Mouse (Mus musculus) liver, embryonic 14.5 days (tissue): ENCODE data around the gene Mif4gd. TPM values are rescaled to one million over a fixed set of nuclear protein-coding genes. Genes with fewer than 3 reads are reported as not detected.

Experiments used
- ATAC-seq: fragments of 200-750 bp; cut with Nextera tagmentation; 2 replicates; pipeline ENCODE4 v1.8.0; 2017; ENCODE audit warnings: moderate number of reproducible peaks, mild to moderate bottlenecking, moderate library complexity; ENCODE audit not compliant: insufficient read depth
- DNase-seq, 3 experiments: peaks; one replicate each; pipeline ENCODE4 v3.0.0-alpha.2; 2012 to 2013; ENCODE audit warnings: low read depth in 3 of 3, low spot score in 3 of 3
- H3K27ac ChIP-seq: fragments of 300-500 bp; sonication (generic); 2 replicates; pipeline ENCODE4 v1.5.1; 2014; ENCODE audit warnings: moderate library complexity, mild to moderate bottlenecking, control low read depth, inconsistent platforms
- H3K27me3 ChIP-seq: fragments of 300-500 bp; sonication (generic); 2 replicates; pipeline ENCODE4 v1.6.1; 2014; ENCODE audit warnings: mild to moderate bottlenecking, low read length, moderate library complexity; ENCODE audit not compliant: control insufficient read depth, insufficient read depth
- H3K36me3 ChIP-seq: fragments of 300-500 bp; sonication (generic); replicated peaks from 2 replicates; pipeline ENCODE4 v1.6.1; 2014; ENCODE audit warnings: low read depth; ENCODE audit not compliant: control insufficient read depth, insufficient read depth
- H3K4me1 ChIP-seq, 2 experiments: fragments of 200-500 bp in 1 of 2; fragments of 300-500 bp in 1 of 2; sonication (generic) in 1 of 2; replicated peaks; 2 replicates each; pipeline ENCODE4 v1.6.1; 2012 to 2014; ENCODE audit warnings: antibody characterized with exemption in 1 of 2, inconsistent platforms in 1 of 2, low read length in 1 of 2; ENCODE audit not compliant: control insufficient read depth in 2 of 2, insufficient read depth in 2 of 2
- H3K4me2 ChIP-seq: fragments of 300-500 bp; sonication (generic); 2 replicates; pipeline ENCODE4 v1.6.1; 2014; ENCODE audit warnings: low read depth, mild to moderate bottlenecking, control low read depth, moderate library complexity
- H3K4me3 ChIP-seq, 2 experiments: fragments of 200-500 bp in 1 of 2; fragments of 300-500 bp in 1 of 2; sonication (generic) in 1 of 2; 2 replicates each; pipeline ENCODE4 v1.5.1; 2012 to 2014; ENCODE audit warnings: low read depth in 2 of 2, low read length in 2 of 2, mild to moderate bottlenecking in 2 of 2, control low read depth in 1 of 2, inconsistent platforms in 1 of 2, moderate library complexity in 1 of 2; ENCODE audit not compliant: insufficient read depth in 1 of 2
- H3K9ac ChIP-seq: fragments of 300-500 bp; sonication (generic); replicated peaks from 2 replicates; pipeline ENCODE4 v1.6.1; 2014; ENCODE audit warnings: mild to moderate bottlenecking, control low read depth, moderate library complexity
- H3K9me3 ChIP-seq: fragments of 300-500 bp; sonication (generic); 2 replicates; pipeline ENCODE4 v1.6.1; 2016; ENCODE audit warnings: low read length, mixed read lengths; ENCODE audit not compliant: control insufficient read depth
- CTCF ChIP-seq: IDR thresholded peaks from 2 replicates; pipeline ENCODE4 v1.5.1; 2016; ENCODE audit warnings: antibody characterized with exemption, low read depth, control low read depth
- EP300 ChIP-seq: IDR thresholded peaks from 2 replicates; pipeline ENCODE4 v1.6.1; 2016; ENCODE audit warnings: antibody characterized with exemption, low read depth
- WGBS: fragments of 180-500 bp; shearing (Covaris S2); extraction: QIAGEN DNeasy Blood & Tissue Kit; methylation state at CpG from one replicate; pipeline ENCODE4 v1.1.7; 2014; ENCODE audit not compliant: insufficient replicate concordance; 5-methylcytosine and 5-hydroxymethylcytosine counted together
- polyA plus RNA-seq, 2 experiments: library from polyadenylated mRNA; depleted of rRNA in 1 of 2; stranded (reverse) in 1 of 2; unstranded in 1 of 2; fragments of >200 nt; fragmentation: Nextera tagmentation in 1 of 2; extraction: Ambion mirVana in 1 of 2; gene quantifications; 2 replicates each; pipeline versions ENCODE4 v1.2.1 to v1.2.3; 2012 to 2014

Mif4gd gene
- polyA plus RNA-seq, 2 experiments, result 25.6 TPM

- 55% methylated on average over 8 of the region's 8 CpGs for WGBS
Observed at GRCm38 (mm10) chr11:115635041-115635440, 22.3 kb upstream of the Mif4gd start.

GRCm38 (mm10) chr11:115634109-115634508 is 21.3 kb upstream of the Mif4gd start:
- WGBS, result 73% methylated on average over 4 of the region's 4 CpGs

More at GRCm38 (mm10) chr11:115635041-115635440, 22.3 kb upstream of the Mif4gd start:
- DNase-seq (no peak), ATAC-seq (no peak)
- Histone ChIP-seq H3K27me3 (no peaks in the 10 kb centered on the region), H3K4me1 (peaks cover 0 to 6% of the 10 kb centered on the region in 2 experiments; a peak in 2 of 4 replicates), H3K4me3 (no peak overlapping the region), H3K27ac (no peak overlapping the region), H3K4me2 (no peak overlapping the region), H3K9me3 (no peaks in the 10 kb centered on the region), H3K9ac (no peak overlapping the region), H3K36me3 (no peaks in the 10 kb centered on the region)
- TF ChIP-seq CTCF (no peak), EP300 (no peak)

GRCm38 (mm10) chr11:115632862-115633261 is 20.1 kb upstream of the Mif4gd start:
- no peak overlapping the region for H3K27ac ChIP-seq
- H3K27me3 ChIP-seq, result no peaks in the 10 kb centered on the region
- 71% methylated on average over 10 of the region's 10 CpGs for WGBS

More at GRCm38 (mm10) chr11:115634109-115634508, 21.3 kb upstream of the Mif4gd start:
- no peak for DNase-seq
- Histone ChIP-seq H3K27me3 (no peaks in the 10 kb centered on the region), H3K9ac (no peak overlapping the region), H3K36me3 (no peaks in the 10 kb centered on the region), H3K9me3 (no peaks in the 10 kb centered on the region), H3K4me2 (no peak overlapping the region), H3K4me1 (peaks cover 0 to 6% of the 10 kb centered on the region in 2 experiments; a peak in 1 of 4 replicates), H3K4me3 (no peak overlapping the region), H3K27ac (no peak overlapping the region)
- ATAC-seq, result no peak
- TF ChIP-seq CTCF, result no peak
- TF ChIP-seq EP300, result no peak

GRCm38 (mm10) chr11:115632247-115632646 is 19.5 kb upstream of the Mif4gd start:
- H3K4me3 ChIP-seq, result no peak overlapping the region
- no peak for ATAC-seq
- H3K27ac ChIP-seq, result no peak overlapping the region
- H3K27me3 ChIP-seq, result no peaks in the 10 kb centered on the region
- 63% methylated on average over 7 of the region's 7 CpGs for WGBS
- TF ChIP-seq EP300, result no peak
- no peak for TF ChIP-seq CTCF
- no peak overlapping the region for H3K9ac ChIP-seq
- no peaks in the 10 kb centered on the region for H3K36me3 ChIP-seq
- no peak overlapping the region for H3K4me2 ChIP-seq
- peaks cover 0 to 10% of the 10 kb centered on the region in 2 experiments; a peak in 2 of 4 replicates for H3K4me1 ChIP-seq
- no peaks in the 10 kb centered on the region for H3K9me3 ChIP-seq
- no peak for DNase-seq

More at GRCm38 (mm10) chr11:115632862-115633261, 20.1 kb upstream of the Mif4gd start:
- Histone ChIP-seq H3K36me3 (no peaks in the 10 kb centered on the region), H3K9me3 (no peaks in the 10 kb centered on the region), H3K4me3 (no peak overlapping the region), H3K9ac (no peak overlapping the region), H3K4me2 (no peak overlapping the region), H3K4me1 (peaks cover 0 to 9% of the 10 kb centered on the region in 2 experiments; a peak in 2 of 4 replicates)
- no peak for TF ChIP-seq CTCF
- TF ChIP-seq EP300, result no peak
- ATAC-seq, result no peak
- no peak for DNase-seq

GRCm38 (mm10) chr11:115631505-115631890 is 18.7 kb upstream of the Mif4gd start:
- peaks cover 0 to 14% of the 10 kb centered on the region in 2 experiments; a peak in 3 of 4 replicates for H3K4me1 ChIP-seq
- ATAC-seq (no peak), DNase-seq (peak in 1 of 3 experiments; percentile 47)
- H3K27ac ChIP-seq, result no peak overlapping the region
- WGBS, result 20% methylated on average over 3 of the region's 3 CpGs
- H3K27me3 ChIP-seq, result no peaks in the 10 kb centered on the region
- no peaks in the 10 kb centered on the region for H3K36me3 ChIP-seq
- H3K4me2 ChIP-seq, result peak overlapping the region; percentile 7
- H3K9ac ChIP-seq, result no peak overlapping the region
- TF ChIP-seq CTCF (peak; percentile 79), EP300 (no peak)
- H3K4me3 ChIP-seq, result no peak overlapping the region
- H3K9me3 ChIP-seq, result no peaks in the 10 kb centered on the region
